Mouse (Mus musculus): ENCODE data around the gene Nfasc. TPM values are rescaled to one million over a fixed set of nuclear protein-coding genes. Genes with fewer than 3 reads are reported as not detected.

The Nfasc gene
- polyA plus RNA-seq, 1 experiment, result not detected

DNA sequence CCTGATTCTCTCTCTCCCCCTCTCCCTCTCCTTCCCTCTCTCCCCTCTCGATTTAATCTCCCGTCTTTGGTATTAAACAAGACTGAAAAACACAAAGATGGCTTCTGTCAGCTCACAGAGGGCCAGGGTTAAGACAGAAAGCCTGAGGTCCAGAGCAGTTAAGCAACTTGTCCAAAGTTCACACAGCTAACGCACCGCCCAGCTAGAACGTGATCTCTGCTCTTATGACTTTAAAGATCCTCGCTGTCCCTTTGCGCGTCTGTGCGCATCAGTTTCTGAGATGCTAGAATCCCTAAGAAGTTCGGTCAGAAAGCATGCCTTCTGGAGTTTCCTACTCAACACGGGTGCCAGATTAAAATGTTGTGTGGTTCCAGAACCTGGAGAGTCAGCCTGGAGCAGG lies 221.9 kb downstream of the Nfasc start:
- Histone ChIP-seq H3K4me3 (ENCODE audit: insufficient read depth, low read length) (no peak overlapping the region), H3K27ac (ENCODE audit: insufficient read depth, low read depth, low read length) (no peak overlapping the region), H3K4me1 (ENCODE audit: control insufficient read depth, insufficient read depth, low read length) (no peaks in the 10 kb centered on the region)
- TF ChIP-seq POLR2A (IDR thresholded peaks at IDR 0.05; ENCODE audit: borderline replicate concordance, low read depth, low read length), result no peak
- no peak for TF ChIP-seq CTCF (IDR thresholded peaks at IDR 0.05; ENCODE audit: low read depth, low read length)

DNA sequence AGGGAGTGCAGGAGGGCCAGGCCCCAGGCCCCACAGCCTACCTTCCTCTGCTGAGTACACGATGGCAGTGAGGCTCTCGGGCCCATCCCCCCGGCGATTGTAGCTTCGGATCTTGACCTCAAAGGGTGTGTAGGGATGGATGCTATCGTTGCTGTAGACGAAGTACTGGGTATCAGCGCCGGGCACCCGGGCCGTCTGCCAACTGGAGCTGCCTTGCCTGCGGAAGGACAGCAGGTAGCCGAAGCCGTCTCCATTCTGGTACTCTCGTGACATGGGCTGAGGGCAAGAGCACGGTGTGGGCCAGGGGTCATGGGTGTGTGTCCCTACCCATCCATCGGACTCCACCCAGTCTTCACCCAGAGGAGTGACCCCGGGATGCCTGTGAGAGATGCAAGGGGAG lies 223.0 kb downstream of the Nfasc start:
- no peak overlapping the region for H3K27ac ChIP-seq (ENCODE audit: insufficient read depth, low read depth, low read length)
- no peaks in the 10 kb centered on the region for H3K4me1 ChIP-seq (ENCODE audit: control insufficient read depth, insufficient read depth, low read length)
- TF ChIP-seq POLR2A (IDR thresholded peaks at IDR 0.05; ENCODE audit: borderline replicate concordance, low read depth, low read length) (no peak), CTCF (IDR thresholded peaks at IDR 0.05; ENCODE audit: low read depth, low read length) (no peak)
- no peak overlapping the region for H3K4me3 ChIP-seq (ENCODE audit: insufficient read depth, low read length)

DNA sequence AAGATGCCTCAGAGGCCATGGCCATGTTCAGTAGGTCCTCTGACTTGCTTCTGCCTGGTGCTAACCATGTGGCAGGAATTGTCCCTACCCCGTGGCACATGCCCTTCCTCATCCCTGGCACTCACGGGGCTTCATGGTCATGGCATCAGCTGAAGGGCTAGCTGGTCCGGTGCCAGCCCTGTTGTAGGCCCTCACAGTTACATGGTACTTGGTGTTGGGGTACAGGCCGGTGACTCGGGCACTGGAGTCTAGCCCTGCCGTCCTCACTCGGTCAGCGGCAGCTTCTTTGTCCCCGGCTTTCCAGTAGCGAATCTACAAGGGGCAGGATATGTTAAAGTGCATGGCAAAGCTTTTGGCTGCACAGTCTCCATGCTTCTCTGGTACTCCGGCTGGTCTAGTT lies 224.8 kb downstream of the Nfasc start:
- no peak overlapping the region for H3K27ac ChIP-seq (ENCODE audit: insufficient read depth, low read depth, low read length)
- TF ChIP-seq CTCF (IDR thresholded peaks at IDR 0.05; ENCODE audit: low read depth, low read length) (no peak), POLR2A (IDR thresholded peaks at IDR 0.05; ENCODE audit: borderline replicate concordance, low read depth, low read length) (no peak)
- H3K4me1 ChIP-seq (ENCODE audit: control insufficient read depth, insufficient read depth, low read length), result no peaks in the 10 kb centered on the region
- H3K4me3 ChIP-seq (ENCODE audit: insufficient read depth, low read length), result no peak overlapping the region

DNA sequence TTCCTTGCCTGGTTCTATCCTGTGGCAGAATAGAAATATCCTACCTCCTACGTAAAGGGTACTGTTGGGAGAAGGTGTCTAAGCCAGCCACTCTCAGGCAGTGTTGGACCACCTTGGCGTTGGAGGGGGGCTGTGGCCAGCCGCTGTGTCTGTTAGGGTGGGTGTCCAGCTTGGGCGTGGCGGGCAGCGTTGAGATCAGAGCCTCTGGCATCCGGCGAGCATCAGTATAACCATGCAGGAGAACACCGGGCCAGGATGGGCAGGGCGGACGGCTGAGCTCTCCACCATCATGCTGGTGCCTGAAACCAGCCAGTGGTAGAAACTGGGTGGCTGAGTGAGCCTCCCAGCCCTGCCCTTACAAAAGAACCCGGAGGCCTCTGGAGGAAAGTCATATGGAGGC lies 226.3 kb downstream of the Nfasc start:
- Histone ChIP-seq H3K27ac (ENCODE audit: insufficient read depth, low read depth, low read length) (no peak overlapping the region), H3K4me3 (ENCODE audit: insufficient read depth, low read length) (no peak overlapping the region), H3K4me1 (ENCODE audit: control insufficient read depth, insufficient read depth, low read length) (no peaks in the 10 kb centered on the region)
- TF ChIP-seq CTCF (IDR thresholded peaks at IDR 0.05; ENCODE audit: low read depth, low read length) (no peak), POLR2A (IDR thresholded peaks at IDR 0.05; ENCODE audit: borderline replicate concordance, low read depth, low read length) (no peak)

Other genes with a start within 250 kb of the Nfasc start
- gene Tmem81, start 235.6 kb downstream of the Nfasc start, polyA plus RNA-seq (2012; ENCODE audit: insufficient read depth, insufficient read length, missing spikeins), result 11.9 and 13.0 TPM in 2 replicates
- gene Cntn2, start 198.5 kb downstream of the Nfasc start, polyA plus RNA-seq (2012; ENCODE audit: insufficient read depth, insufficient read length, missing spikeins), result not detected in 2 replicates
- not detected in 2 replicates for gene Lrrn2, start 138.5 kb upstream of the Nfasc start, polyA plus RNA-seq (2012; ENCODE audit: insufficient read depth, insufficient read length, missing spikeins)